Mouse (Mus musculus) embryonic facial prominence, embryonic 15.5 days (tissue): ENCODE data around the gene Galk1. TPM values are rescaled to one million over a fixed set of nuclear protein-coding genes. Genes with fewer than 3 reads are reported as not detected.
"Not testable (repeated sequence)": the region's sequence is repeated elsewhere in the genome, so short reads cannot be mapped to it uniquely, and the experiment has no call there.

Source experiments
- ATAC-seq: fragments of 200-750 bp; cut with Nextera tagmentation; 2 replicates; pipeline ENCODE4 v1.8.0; 2017; ENCODE audit warnings: low read depth, moderate TSS enrichment; ENCODE audit not compliant: insufficient number of reproducible peaks, low FRiP score, low TSS enrichment
- H3K27ac ChIP-seq: fragments of 300-500 bp; sonication (generic); replicated peaks from 2 replicates; pipeline ENCODE4 v1.5.1; 2015; ENCODE audit warnings: mild to moderate bottlenecking, inconsistent platforms
- H3K27me3 ChIP-seq: fragments of 300-500 bp; sonication (generic); 2 replicates; pipeline ENCODE4 v1.6.1; 2015; ENCODE audit warnings: inconsistent platforms
- H3K36me3 ChIP-seq: fragments of 300-500 bp; sonication (generic); 2 replicates; pipeline ENCODE4 v1.6.1; 2015; ENCODE audit warnings: mild to moderate bottlenecking, inconsistent platforms
- H3K4me1 ChIP-seq: fragments of 300-500 bp; sonication (generic); 2 replicates; pipeline ENCODE4 v1.6.1; 2015; ENCODE audit warnings: inconsistent platforms
- H3K4me2 ChIP-seq: fragments of 300-500 bp; sonication (generic); replicated peaks from 2 replicates; pipeline ENCODE4 v1.6.1; 2015; ENCODE audit warnings: mild to moderate bottlenecking, inconsistent platforms
- H3K4me3 ChIP-seq: fragments of 300-500 bp; sonication (generic); replicated peaks from 2 replicates; pipeline ENCODE4 v1.5.1; 2015; ENCODE audit warnings: mild to moderate bottlenecking, inconsistent platforms
- H3K9ac ChIP-seq: fragments of 300-500 bp; sonication (generic); 2 replicates; pipeline ENCODE4 v1.6.1; 2015; ENCODE audit warnings: inconsistent platforms
- H3K9me3 ChIP-seq: fragments of 300-500 bp; sonication (generic); replicated peaks from 2 replicates; pipeline ENCODE4 v1.6.1; 2016; ENCODE audit warnings: inconsistent platforms
- WGBS: fragments of 180-500 bp; shearing (Covaris S2); methylation state at CpG from one replicate; pipeline ENCODE4 v1.1.7; 2015; 5-methylcytosine and 5-hydroxymethylcytosine counted together
- polyA plus RNA-seq: library from polyadenylated mRNA; unstranded; fragments of >200 nt; fragmentation: Nextera tagmentation; extraction: Ambion mirVana; gene quantifications from 2 replicates; pipeline ENCODE4 v1.2.1, GENCODE M21; 2015

Gene Galk1
- polyA plus RNA-seq, 1 experiment from 2014 or later: 173 TPM

DNA sequence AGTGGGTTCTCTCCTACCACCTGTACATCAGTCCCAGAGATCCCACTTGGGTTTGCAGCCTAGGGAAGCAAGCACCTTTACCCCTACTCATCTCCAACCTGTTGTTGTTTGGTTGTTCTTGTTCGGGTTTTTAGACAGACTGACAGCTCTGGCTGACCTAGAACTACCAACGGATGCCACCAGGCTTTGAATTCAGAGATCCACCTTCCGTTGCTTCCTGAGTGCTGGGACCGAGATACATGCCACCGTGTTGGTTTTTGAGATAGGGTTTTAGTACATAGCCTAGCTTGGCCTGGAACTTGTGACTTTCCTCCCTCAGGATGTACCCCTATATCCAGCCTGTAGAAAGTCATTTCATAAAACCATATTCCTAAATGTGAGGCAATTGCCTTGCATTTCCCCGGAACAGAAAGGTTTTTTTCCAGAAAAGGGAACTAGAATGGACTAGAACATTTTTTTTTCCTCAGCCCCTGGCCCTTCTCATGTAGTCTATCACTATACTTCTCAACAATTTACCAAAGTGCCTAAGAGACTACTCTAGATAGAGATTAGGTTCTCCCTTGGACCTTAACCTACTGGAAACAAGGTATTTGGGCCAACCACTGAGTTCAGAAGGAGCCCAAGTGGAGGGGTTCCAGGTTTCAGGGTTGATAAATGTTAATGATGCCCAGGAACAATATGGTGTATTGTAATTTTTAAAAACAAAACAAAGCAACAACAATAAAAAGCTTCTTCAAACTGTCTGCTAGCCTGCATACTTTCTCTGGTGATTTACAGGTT, 16.8 kb upstream of the Galk1 start:
- 84% methylated on average over 6 of the region's 6 CpGs for WGBS

DNA sequence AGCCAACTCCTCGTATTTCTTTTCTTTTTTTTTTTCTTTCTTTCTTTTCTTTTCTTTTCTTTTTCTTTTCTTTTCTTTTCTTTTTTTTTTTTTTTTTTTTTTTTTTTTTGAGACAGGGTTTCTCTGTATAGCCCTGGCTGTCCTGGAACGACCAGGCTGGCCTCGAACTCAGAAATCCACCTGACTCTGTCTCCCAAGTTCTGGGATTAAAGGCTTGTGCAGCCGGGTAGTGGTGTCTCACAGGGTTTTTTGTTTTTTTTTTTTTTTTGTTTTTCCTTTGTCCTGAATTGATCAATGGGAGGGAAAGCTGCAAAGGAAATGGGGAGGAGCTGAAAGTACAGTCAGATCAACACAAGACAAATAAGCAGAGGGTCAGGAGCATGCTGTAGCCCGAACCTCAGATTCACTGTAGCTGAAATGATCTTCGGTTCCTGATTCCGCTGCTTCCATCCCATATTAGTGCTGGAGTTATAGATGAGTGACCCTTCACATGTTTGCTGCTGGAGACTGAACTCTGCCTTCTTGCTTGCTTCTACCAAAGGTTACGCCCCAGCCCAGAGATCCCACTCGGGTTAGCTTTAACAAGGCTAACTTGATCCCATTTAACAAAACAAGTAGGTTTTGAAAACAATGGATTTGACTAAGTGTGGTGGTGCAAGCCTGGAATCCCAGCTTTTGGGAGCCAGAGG, 15.8 kb upstream of the Galk1 start:
- whole genome bisulfite sequencing: 78% methylated on average over 9 of the region's 9 CpGs
- Histone ChIP-seq H3K4me3 (no peak overlapping the region), H3K4me2 (no peak overlapping the region)

More for the DNA sequence above, 16.8 kb upstream of the Galk1 start:
- H3K27me3 ChIP-seq: no peaks in the 10 kb centered on the region
- ATAC-seq: no peak
- H3K4me1 ChIP-seq: peaks cover 18% of the 10 kb centered on the region
- peak overlapping the region; percentile 100 for H3K27ac ChIP-seq
- H3K9me3 ChIP-seq: no peaks in the 10 kb centered on the region
- H3K9ac ChIP-seq: peak overlapping the region; percentile 39; the same call in 1 of the 2 replicates
- H3K36me3 ChIP-seq: no peaks in the 10 kb centered on the region
- H3K4me2 ChIP-seq: peak overlapping the region; percentile 68
- H3K4me3 ChIP-seq: peak overlapping the region; percentile 81

DNA sequence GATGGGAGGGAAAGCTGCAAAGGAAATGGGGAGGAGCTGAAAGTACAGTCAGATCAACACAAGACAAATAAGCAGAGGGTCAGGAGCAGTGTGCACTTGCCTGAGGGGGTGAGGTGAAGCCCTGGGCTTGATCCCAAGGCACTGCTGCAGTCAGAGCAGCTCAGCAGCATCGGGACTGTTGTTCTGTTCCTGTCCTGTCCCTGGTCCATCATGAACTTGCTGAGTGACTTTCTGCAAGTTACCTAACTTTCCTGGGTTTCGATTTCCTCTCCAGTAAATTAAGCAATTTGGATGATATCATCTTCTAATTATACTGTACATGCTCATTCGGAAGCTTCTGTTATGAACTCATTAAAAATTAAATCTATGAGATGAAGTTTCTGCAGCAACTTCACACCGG, 15.2 kb upstream of the Galk1 start, which contains the start of gene H3f3b:
TSS of gene H3f3b (minus strand) at position 207 of the 400 bp plus-strand sequence.
- H3K4me1 ChIP-seq: peaks cover 17% of the 10 kb centered on the region
- no peaks in the 10 kb centered on the region for H3K27me3 ChIP-seq
- H3K9ac ChIP-seq: no peak within 1 kb of the TSS
- no peak within 1 kb of the TSS for H3K4me3 ChIP-seq
- no peaks in the 10 kb centered on the region for H3K36me3 ChIP-seq
- no peak within 1 kb of the TSS for H3K4me2 ChIP-seq
- no peaks in the 10 kb centered on the region for H3K9me3 ChIP-seq
- no peak within 1 kb of the TSS for H3K27ac ChIP-seq
- WGBS: 69% methylated on average over 4 of the region's 4 CpGs
- ATAC-seq: no peak

More for the DNA sequence above, 15.8 kb upstream of the Galk1 start:
- Histone ChIP-seq H3K9me3 (no peaks in the 10 kb centered on the region), H3K4me1 (peaks cover 18% of the 10 kb centered on the region), H3K27ac (no peak overlapping the region), H3K9ac (no peak overlapping the region), H3K36me3 (no peaks in the 10 kb centered on the region), H3K27me3 (no peaks in the 10 kb centered on the region)
- no peak for ATAC-seq

DNA sequence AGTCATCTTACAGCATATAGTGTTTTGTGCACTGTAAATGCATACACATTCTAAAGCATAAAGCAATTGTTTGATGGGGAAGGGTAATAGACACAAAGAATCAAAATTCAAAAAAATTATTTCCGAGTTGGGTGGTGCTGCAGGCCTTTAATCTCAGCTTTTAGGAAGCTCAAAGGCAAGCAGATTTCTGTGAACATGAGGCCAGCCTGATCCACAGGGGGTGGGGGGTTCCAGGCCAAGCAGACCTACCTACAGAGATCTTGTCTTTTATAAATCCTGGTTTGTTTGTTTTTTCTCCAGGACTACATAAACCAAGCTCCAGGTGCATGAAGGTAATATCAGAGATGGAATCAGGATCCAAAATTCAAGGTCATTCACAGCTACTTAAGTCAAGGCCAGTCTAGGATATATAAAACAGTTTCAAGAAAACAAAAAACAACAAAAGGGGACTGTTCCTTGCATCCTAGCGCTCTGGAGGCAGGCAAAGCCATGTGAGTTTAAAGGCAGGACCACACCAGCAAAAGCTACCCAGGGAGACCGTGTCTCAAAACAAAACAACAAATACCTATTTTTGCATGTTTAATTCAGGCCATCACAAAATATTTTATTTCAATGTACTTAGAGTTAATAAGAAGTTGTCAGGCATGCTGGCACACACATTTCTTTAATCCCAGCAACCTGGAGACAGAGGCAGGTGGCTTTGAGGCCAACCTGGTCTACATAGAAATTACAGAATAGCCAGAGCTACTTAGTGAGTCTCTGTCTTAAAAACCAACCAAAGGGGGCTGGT, 12.7 kb upstream of the Galk1 start:
- ATAC-seq: no peak
- peak overlapping the region; percentile 72 for H3K27ac ChIP-seq

DNA sequence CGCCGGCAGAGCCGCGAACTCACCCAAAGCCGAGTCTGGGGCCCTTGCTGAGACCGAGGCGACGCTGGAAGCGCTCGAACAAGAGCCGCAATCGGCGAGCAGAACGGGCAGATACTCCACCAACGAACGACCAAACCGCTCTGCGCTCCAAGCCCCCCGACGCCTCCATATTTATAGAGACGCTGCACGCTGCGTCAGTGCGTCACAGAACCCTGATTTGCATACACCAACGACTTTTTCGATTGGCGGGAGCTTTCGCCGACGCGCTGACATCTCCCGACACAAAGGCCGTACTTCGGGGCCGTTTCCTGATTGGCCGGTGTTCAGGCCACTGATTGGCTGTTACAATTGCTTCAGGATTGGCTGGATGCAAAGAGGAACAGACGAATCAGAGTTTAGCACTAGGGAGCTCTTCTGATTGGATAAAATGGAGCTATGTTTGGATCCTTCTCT, 11.9 kb upstream of the Galk1 start:
- Histone ChIP-seq H3K27me3 (no peaks in the 10 kb centered on the region), H3K36me3 (peaks cover 17% of the 10 kb centered on the region), H3K9me3 (no peaks in the 10 kb centered on the region), H3K4me1 (peaks cover 2% of the 10 kb centered on the region; the same call in 1 of the 2 replicates), H3K4me2 (0 out of 2 replicates have a peak overlapping the region, but pooled peaks have one; percentile 45), H3K4me3 (peak overlapping the region; percentile 95), H3K27ac (peak overlapping the region; percentile 100), H3K9ac (peak overlapping the region; percentile 100)
- under 1% methylated on average over 37 of the region's 37 CpGs for WGBS
- ATAC-seq: peak; percentile 94

More for the DNA sequence above, 12.7 kb upstream of the Galk1 start:
- H3K9me3 ChIP-seq: no peaks in the 10 kb centered on the region
- H3K27me3 ChIP-seq: no peaks in the 10 kb centered on the region
- H3K4me1 ChIP-seq: peaks cover 2% of the 10 kb centered on the region; the same call in 1 of the 2 replicates
- WGBS: 88% methylated on average over 3 of the region's 3 CpGs
- no peak overlapping the region for H3K4me2 ChIP-seq
- H3K36me3 ChIP-seq: peaks cover 14% of the 10 kb centered on the region
- no peak overlapping the region for H3K9ac ChIP-seq
- no peak overlapping the region for H3K4me3 ChIP-seq

DNA sequence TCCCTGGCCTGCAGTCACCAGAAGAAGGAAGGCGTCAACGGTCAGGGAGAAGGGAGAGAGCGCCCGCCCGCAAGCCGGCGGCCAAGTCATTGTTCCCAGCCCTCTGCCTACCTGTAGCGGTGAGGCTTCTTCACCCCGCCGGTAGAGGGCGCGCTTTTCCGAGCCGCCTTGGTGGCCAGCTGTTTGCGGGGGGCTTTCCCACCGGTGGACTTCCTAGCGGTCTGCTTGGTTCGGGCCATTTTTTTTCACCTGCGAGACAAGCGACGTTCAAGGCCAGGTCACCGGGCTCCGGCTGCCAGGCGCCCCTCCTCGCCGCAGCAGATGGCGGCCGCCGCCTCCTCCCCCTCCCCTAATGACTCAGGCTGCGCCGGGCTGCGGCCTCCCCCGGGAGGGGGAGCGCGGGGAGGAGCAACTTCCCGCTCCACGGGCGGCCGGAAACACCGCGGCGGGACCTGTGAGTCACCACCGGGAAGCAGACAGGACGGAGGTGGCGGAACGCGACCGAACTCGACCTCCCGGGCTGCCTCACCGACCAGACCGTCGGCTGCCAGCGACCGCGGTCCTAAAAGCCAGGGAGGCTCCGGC, 11.3 kb upstream of the Galk1 start:
- Histone ChIP-seq H3K27ac (peak overlapping the region; percentile 100), H3K9me3 (no peaks in the 10 kb centered on the region), H3K36me3 (peaks cover 17% of the 10 kb centered on the region), H3K4me3 (peak overlapping the region; percentile 95), H3K4me1 (peaks cover 2% of the 10 kb centered on the region; the same call in 1 of the 2 replicates), H3K27me3 (no peaks in the 10 kb centered on the region), H3K9ac (peak overlapping the region; percentile 100), H3K4me2 (peak overlapping the region; percentile 45)
- 1% methylated on average over 57 of the region's 57 CpGs for WGBS
- peak; percentile 66; the same call in 1 of the 2 replicates for ATAC-seq

DNA sequence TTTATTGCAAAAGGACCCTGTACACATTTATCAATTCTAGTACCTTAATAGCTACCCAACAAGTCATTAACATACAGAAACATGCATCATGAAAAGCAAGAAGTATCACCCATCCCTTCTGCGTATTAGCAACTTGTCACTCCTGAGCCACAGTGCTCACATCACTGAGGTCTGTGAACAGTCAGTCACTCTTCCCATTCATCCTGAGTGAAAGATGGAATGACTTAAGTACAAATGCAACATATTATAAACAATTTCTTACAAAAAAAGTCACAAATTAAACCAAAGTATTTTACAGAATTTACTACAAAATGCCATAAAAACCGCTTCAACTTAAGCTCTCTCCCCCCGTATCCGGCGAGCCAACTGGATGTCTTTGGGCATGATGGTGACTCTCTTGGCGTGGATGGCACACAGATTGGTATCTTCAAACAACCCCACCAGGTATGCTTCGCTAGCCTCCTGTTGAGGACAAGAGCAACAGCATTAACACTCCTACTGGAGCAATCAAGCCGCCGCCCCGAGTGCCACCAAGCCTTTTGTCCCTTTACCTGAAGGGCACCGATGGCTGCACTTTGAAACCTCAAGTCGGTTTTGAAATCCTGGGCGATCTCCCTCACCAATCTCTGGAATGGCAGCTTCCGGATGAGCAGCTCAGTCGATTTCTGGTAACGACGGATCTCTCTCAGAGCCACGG, 10.7 kb upstream of the Galk1 start:
- H3K9me3 ChIP-seq, ATAC-seq, H3K27me3 ChIP-seq, H3K4me1 ChIP-seq: not testable (repeated sequence)
- peaks cover 17% of the 10 kb centered on the region for H3K36me3 ChIP-seq
- H3K4me3 ChIP-seq: peak overlapping the region; percentile 95
- peak overlapping the region; percentile 100 for H3K27ac ChIP-seq
- peak overlapping the region; percentile 45 for H3K4me2 ChIP-seq
- 4% methylated on average over 18 of the region's 18 CpGs for WGBS
- peak overlapping the region; percentile 100 for H3K9ac ChIP-seq

DNA sequence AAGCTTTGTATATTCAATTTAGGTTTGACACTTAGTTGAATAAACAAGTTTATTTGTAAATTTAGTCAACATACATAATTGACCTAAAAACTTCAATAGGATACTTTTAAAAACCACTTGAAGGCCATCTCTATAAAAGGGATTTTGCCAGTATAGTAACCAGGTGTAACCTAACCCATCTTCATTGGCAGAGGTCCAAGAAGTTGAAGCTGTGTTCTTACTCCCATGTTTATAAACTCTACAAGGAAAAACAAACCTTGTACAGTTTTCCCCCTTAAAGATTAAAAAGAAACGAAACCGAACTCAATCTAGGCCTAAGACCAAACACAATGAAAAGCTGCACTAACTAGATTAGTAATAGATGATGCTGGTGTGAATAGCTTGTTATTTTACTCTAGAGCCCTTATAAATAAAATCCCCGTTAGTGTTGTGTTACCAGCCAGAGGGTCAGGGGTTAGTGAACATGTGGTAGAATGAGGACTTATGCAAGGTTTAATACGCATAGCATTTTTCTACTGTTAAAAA, 9.8 kb upstream of the Galk1 start:
- 48% methylated on average over 4 of the region's 4 CpGs for WGBS
- peaks cover 17% of the 10 kb centered on the region for H3K36me3 ChIP-seq
- peaks cover 2% of the 10 kb centered on the region; the same call in 1 of the 2 replicates for H3K4me1 ChIP-seq
- no peak for ATAC-seq
- H3K27me3 ChIP-seq: no peaks in the 10 kb centered on the region
- 0 out of 2 replicates have a peak overlapping the region, but pooled peaks have one; percentile 13 for H3K9ac ChIP-seq
- H3K4me3 ChIP-seq: peak overlapping the region; percentile 35
- H3K27ac ChIP-seq: no peak overlapping the region
- H3K4me2 ChIP-seq: peak overlapping the region; percentile 54
- no peaks in the 10 kb centered on the region for H3K9me3 ChIP-seq

DNA sequence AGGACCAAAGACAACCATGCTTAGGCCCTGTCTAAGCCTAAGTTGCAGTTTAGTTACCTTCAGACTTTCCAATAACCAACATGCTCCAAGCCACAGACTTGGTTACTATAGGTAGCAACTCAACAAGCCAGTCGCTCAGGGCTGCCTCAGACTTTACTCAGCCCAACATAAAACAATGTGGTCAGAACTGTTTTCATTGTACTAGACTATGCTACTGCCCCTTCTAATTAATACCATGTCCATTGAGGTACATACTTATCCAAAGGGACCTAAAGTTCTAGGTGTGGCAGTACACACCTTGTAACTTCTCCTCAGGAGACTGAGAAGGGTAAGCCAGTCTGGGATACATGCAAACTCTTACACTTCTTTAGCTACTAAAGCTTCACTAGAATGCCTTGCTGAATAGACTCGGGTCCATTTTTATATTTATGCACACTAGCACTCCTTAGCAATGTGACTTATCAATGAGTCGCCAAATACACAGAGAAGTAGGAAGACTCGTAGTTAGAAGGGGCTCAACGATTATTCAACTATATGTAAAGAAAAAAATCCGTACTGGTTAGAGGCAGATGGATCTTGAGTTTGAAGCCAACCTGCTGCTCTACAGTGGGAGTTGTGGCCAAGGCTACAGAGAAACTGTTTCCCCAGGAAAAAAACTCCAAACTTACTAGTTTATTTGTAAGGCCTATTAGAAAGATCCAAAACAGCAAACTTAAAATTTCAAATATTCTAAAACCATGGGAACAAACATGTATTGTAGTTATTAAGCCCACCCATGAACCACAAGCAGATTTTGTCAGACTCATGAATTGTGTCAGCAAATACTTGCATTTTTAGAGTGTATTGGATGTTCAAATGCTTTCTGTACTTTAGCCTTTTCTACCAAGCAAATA, 9.1 kb upstream of the Galk1 start:
- Histone ChIP-seq H3K4me1 (peaks cover 2% of the 10 kb centered on the region; the same call in 1 of the 2 replicates), H3K9me3 (no peaks in the 10 kb centered on the region), H3K36me3 (peaks cover 17% of the 10 kb centered on the region), H3K4me3 (peak overlapping the region; percentile 11), H3K9ac (no peak overlapping the region), H3K27ac (peak overlapping the region; percentile 39; the same call in 1 of the 2 replicates), H3K4me2 (peak overlapping the region; percentile 54), H3K27me3 (no peaks in the 10 kb centered on the region)
- no peak for ATAC-seq
- WGBS: 71% methylated on average over 6 of the region's 6 CpGs
